Mouse (Mus musculus) cerebellum, adult 2 months (tissue): ENCODE results near the gene Olfr222.

ENCODE experiments used
- CTCF ChIP-seq: fragments of 200-500 bp; IDR thresholded peaks from 2 replicates; pipeline ENCODE4 v1.5.1; 2011; ENCODE audit warnings: low read depth, mild to moderate bottlenecking, control low read depth, low read length, moderate library complexity, borderline replicate concordance; ENCODE audit not compliant: insufficient read depth
- POLR2A ChIP-seq: fragments of 200-500 bp; IDR thresholded peaks from 2 replicates; pipeline ENCODE4 v1.6.1; 2011; ENCODE audit warnings: low read length, control low read depth, borderline replicate concordance; ENCODE audit not compliant: insufficient read depth

DNA sequence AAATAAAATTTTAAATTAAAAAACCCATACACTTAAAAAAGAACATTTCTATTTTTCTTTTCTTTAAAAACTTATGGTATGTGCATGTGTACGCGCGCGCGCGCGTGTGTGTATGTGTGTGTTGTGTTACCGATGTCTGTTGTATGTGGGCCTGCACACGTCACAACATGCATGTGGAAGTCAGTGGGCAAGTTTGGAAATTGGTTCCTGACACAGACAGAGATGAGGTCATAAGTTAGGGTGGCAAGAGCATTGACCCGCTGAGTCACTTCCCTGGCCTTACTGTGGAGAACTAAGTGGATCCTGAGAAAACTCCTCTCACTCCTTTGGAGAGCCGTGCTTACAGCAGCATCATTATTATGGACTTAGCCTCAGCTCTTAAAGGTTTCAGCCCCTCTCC lies 21.9 kb downstream of the Olfr222 start:
- TF ChIP-seq POLR2A (no peak), CTCF (no peak)
